Mouse (Mus musculus): ENCODE data around the gene Pelo. TPM values are rescaled to one million over a fixed set of nuclear protein-coding genes. Genes with fewer than 3 reads are reported as not detected.

The Pelo gene
- polyA plus RNA-seq, 1 experiment from 2014 or later = 4.8 TPM

DNA sequence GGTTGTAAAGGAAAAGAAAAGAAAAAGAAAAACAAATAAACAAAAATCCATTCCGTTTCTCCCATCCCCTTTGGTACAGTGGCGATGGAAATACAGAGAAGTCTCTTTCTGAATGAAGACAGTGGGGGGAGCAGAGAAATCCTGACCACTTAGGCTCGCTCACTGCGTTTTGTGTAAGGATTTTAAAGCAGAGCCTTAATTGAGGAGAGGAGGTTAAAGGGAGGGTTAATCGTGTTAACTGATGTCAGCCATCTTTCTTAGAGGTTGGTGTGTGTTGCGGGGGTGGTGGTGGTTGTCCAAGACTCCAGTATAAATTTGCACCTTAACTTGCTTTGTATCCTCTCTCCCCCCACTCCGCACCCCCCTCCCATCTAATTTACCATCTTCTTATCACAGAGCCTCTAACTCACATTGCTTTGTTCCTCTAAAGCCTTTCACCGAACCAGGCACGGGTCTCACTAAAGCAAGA, 1.0 kb upstream of the Pelo start:
- H3K9me3 ChIP-seq (ENCODE audit: control insufficient read depth) = no peaks in the 10 kb centered on the region
- peak overlapping the region; percentile 72; the same call in 1 of the 2 replicates for H3K9ac ChIP-seq (ENCODE audit: low read depth, low read length)
- peaks cover 11% of the 10 kb centered on the region for H3K36me3 ChIP-seq (ENCODE audit: control insufficient read depth, insufficient read depth)
- no peak for ATAC-seq
- H3K4me3 ChIP-seq (ENCODE audit: low read depth, low read length) = peak overlapping the region; percentile 46
- H3K4me1 ChIP-seq (replicated peaks; ENCODE audit: control insufficient read depth, insufficient read depth, low read length) = no peaks in the 10 kb centered on the region
- H3K27ac ChIP-seq (ENCODE audit: low read depth, low read length) = 0 out of 2 replicates have a peak overlapping the region, but pooled peaks have one; percentile 63
- TF ChIP-seq CTCF (IDR thresholded peaks at IDR 0.05; ENCODE audit: low read depth) = no peak
- 51% methylated on average over 9 of the region's 9 CpGs for WGBS
- H3K4me2 ChIP-seq (replicated peaks; ENCODE audit: low read depth) = peak overlapping the region; percentile 84
- no peaks in the 10 kb centered on the region for H3K27me3 ChIP-seq (replicated peaks; ENCODE audit: control insufficient read depth, insufficient read depth, low read length)

DNA sequence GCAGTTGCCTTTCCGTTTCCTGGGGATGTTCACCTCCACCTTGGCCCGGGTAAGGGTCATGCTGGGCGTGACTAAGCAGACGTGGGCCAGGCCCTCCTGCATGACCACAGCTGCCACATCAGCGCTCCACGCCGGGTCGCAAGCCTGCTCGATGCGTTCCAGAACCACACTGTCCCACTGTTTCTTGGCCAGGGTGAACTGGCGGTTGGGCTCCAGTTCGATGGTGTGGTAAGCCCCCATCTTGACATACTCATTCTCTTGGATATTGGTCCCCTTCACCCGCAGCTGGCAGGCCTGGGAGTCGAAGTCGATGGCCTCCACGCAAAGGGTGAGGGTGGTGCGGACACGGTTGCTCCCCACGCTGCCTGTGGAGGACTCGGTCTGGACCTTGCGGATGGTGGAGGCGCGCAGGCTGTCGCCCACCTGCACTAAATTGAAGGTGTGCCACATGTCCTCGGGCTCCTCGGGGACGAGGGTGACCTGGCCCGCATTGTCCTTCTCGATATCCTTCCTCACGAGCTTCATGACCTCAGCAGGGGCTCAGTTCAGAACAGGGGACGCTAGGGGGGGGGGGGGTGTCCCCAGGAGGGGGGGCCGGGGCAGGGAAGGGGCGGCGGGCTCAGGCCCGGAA, 476 bp downstream of the Pelo start:
- peak overlapping the region; percentile 72 for H3K9ac ChIP-seq (ENCODE audit: low read depth, low read length)
- peak; percentile 47 for ATAC-seq

DNA sequence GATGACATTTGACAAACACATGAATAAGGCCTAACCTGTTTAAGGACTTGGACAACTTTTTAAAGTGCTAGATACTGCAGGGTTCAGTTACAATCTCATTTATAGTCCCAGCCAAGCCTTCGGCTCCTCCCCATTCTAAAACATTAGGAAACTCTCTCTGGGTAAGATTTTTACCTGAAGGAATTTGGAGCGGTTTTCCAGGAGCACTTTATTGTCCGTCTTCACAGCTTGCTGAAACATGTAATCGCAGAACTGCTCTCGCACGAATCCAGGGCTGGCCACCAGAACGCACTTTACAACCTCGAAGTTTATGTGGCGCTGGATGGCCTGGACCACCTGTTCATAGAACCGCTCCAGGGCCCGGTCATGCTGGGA, 979 bp downstream of the Pelo start:
- no peak for TF ChIP-seq CTCF (IDR thresholded peaks at IDR 0.05; ENCODE audit: low read depth)
- Histone ChIP-seq H3K4me2 (replicated peaks; ENCODE audit: low read depth) (peak overlapping the region; percentile 84), H3K36me3 (ENCODE audit: control insufficient read depth, insufficient read depth) (peaks cover 11% of the 10 kb centered on the region), H3K27me3 (replicated peaks; ENCODE audit: control insufficient read depth, insufficient read depth, low read length) (no peaks in the 10 kb centered on the region), H3K9ac (ENCODE audit: low read depth, low read length) (peak overlapping the region; percentile 72; the same call in 1 of the 2 replicates), H3K9me3 (ENCODE audit: control insufficient read depth) (no peaks in the 10 kb centered on the region), H3K4me1 (replicated peaks; ENCODE audit: control insufficient read depth, insufficient read depth, low read length) (no peaks in the 10 kb centered on the region), H3K27ac (ENCODE audit: low read depth, low read length) (peak overlapping the region; percentile 63; the same call in 1 of the 2 replicates), H3K4me3 (ENCODE audit: low read depth, low read length) (peak overlapping the region; percentile 46)
- ATAC-seq = no peak
- WGBS = 36% methylated on average over 11 of the region's 11 CpGs

More for the DNA sequence above, 476 bp downstream of the Pelo start:
- 5% methylated on average over 34 of the region's 35 CpGs for WGBS
- Histone ChIP-seq H3K27ac (ENCODE audit: low read depth, low read length) (peak overlapping the region; percentile 63), H3K4me2 (replicated peaks; ENCODE audit: low read depth) (peak overlapping the region; percentile 84), H3K36me3 (ENCODE audit: control insufficient read depth, insufficient read depth) (peaks cover 11% of the 10 kb centered on the region), H3K4me3 (ENCODE audit: low read depth, low read length) (peak overlapping the region; percentile 46), H3K9me3 (ENCODE audit: control insufficient read depth) (no peaks in the 10 kb centered on the region), H3K4me1 (replicated peaks; ENCODE audit: control insufficient read depth, insufficient read depth, low read length) (no peaks in the 10 kb centered on the region), H3K27me3 (replicated peaks; ENCODE audit: control insufficient read depth, insufficient read depth, low read length) (no peaks in the 10 kb centered on the region)
- no peak for TF ChIP-seq CTCF (IDR thresholded peaks at IDR 0.05; ENCODE audit: low read depth)

DNA sequence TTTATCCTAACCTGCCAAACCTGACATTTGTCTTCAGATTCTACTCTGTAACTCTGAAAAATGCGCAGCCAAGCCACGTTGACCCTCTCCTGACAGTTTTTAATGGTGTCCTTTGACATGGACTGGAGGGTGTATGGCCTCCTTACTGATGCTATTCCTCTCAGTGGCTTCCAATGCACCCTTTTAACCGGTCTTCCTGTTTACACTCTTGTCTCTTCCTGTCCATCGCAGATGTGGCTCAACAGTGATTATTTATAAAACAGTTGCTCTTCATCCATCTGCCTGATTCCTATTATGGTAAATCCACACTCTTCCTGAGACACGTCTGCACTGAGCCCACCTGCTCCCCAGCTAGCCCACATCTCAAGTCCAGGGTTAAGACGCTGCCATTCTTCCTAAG, 4.0 kb downstream of the Pelo start:
- Histone ChIP-seq H3K27ac (ENCODE audit: low read depth, low read length) (no peak overlapping the region; the same call in 1 of the 2 replicates), H3K36me3 (ENCODE audit: control insufficient read depth, insufficient read depth) (peaks cover 11% of the 10 kb centered on the region), H3K4me1 (replicated peaks; ENCODE audit: control insufficient read depth, insufficient read depth, low read length) (no peaks in the 10 kb centered on the region), H3K27me3 (replicated peaks; ENCODE audit: control insufficient read depth, insufficient read depth, low read length) (no peaks in the 10 kb centered on the region), H3K9ac (ENCODE audit: low read depth, low read length) (no peak overlapping the region), H3K4me2 (replicated peaks; ENCODE audit: low read depth) (no peak overlapping the region), H3K9me3 (ENCODE audit: control insufficient read depth) (no peaks in the 10 kb centered on the region), H3K4me3 (ENCODE audit: low read depth, low read length) (no peak overlapping the region)
- TF ChIP-seq CTCF (IDR thresholded peaks at IDR 0.05; ENCODE audit: low read depth) = no peak
- ATAC-seq = no peak
- 67% methylated on average over 6 of the region's 6 CpGs for WGBS

DNA sequence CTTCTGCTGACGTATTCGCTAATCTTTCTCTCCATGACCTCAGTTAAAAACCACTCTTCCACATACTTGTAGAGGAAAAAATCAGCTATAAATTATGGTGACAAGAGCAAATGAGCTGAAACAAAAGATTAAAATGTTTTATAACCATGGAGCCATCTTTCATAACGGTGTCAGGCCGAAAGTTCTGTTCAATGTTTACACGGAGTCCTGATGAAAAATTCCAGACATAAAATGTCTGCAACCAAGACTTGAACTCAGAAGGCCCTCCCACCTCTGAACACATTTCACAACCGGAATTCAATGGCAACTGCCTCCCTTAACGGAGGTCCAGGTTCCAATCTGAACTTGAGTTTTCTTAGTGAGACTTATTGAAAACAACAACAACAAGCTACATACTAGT, 7.6 kb downstream of the Pelo start:
- H3K4me1 ChIP-seq (replicated peaks; ENCODE audit: control insufficient read depth, insufficient read depth, low read length) = no peaks in the 10 kb centered on the region
- no peaks in the 10 kb centered on the region for H3K27me3 ChIP-seq (replicated peaks; ENCODE audit: control insufficient read depth, insufficient read depth, low read length)
- no peak for ATAC-seq
- H3K9ac ChIP-seq (ENCODE audit: low read depth, low read length) = no peak overlapping the region
- H3K4me2 ChIP-seq (replicated peaks; ENCODE audit: low read depth) = no peak overlapping the region
- no peak for TF ChIP-seq CTCF (IDR thresholded peaks at IDR 0.05; ENCODE audit: low read depth)
- WGBS = 67% methylated on average over 7 of the region's 7 CpGs
- H3K27ac ChIP-seq (ENCODE audit: low read depth, low read length) = no peak overlapping the region
- H3K36me3 ChIP-seq (ENCODE audit: control insufficient read depth, insufficient read depth) = peaks cover 5% of the 10 kb centered on the region
- H3K4me3 ChIP-seq (ENCODE audit: low read depth, low read length) = no peak overlapping the region
- no peaks in the 10 kb centered on the region for H3K9me3 ChIP-seq (ENCODE audit: control insufficient read depth)

DNA sequence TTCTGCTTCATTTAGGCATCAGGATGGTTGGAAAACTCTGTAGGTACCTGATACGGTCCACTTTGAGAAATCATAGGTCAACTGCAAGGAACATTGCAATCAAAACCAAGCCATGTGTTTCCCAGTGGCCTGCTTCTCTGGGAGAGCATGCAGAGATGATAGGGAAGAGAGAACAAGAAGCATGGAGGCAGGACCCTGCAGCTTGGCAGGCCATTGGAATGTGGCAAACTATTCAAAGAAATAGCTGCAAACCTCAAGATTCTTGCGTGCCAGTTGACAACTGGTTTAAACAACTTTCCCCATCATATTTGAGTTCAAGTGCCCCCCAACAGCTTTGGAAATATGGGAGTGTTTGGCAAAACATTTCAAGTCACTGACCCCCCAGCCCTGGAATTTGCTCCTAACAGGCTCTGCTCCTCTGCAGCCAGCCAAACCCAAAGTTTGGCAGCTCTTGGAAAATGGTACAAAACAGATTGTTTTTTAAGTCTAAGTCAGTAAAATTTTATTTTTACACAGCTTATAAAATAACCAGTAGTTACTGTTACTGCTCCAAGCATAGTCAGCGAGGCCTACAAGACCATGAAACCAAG, 9.9 kb downstream of the Pelo start:
- Histone ChIP-seq H3K4me1 (replicated peaks; ENCODE audit: control insufficient read depth, insufficient read depth, low read length) (no peaks in the 10 kb centered on the region), H3K27ac (ENCODE audit: low read depth, low read length) (no peak overlapping the region), H3K36me3 (ENCODE audit: control insufficient read depth, insufficient read depth) (no peaks in the 10 kb centered on the region), H3K4me3 (ENCODE audit: low read depth, low read length) (no peak overlapping the region), H3K4me2 (replicated peaks; ENCODE audit: low read depth) (no peak overlapping the region), H3K27me3 (replicated peaks; ENCODE audit: control insufficient read depth, insufficient read depth, low read length) (no peaks in the 10 kb centered on the region), H3K9ac (ENCODE audit: low read depth, low read length) (no peak overlapping the region), H3K9me3 (ENCODE audit: control insufficient read depth) (no peaks in the 10 kb centered on the region)
- no peak for TF ChIP-seq CTCF (IDR thresholded peaks at IDR 0.05; ENCODE audit: low read depth)
- no peak for ATAC-seq
- 83% methylated on average over 3 of the region's 3 CpGs for WGBS
